Comparison of ENCODE assay signal across 9 mouse cellular contexts in the genomic region with DNA sequence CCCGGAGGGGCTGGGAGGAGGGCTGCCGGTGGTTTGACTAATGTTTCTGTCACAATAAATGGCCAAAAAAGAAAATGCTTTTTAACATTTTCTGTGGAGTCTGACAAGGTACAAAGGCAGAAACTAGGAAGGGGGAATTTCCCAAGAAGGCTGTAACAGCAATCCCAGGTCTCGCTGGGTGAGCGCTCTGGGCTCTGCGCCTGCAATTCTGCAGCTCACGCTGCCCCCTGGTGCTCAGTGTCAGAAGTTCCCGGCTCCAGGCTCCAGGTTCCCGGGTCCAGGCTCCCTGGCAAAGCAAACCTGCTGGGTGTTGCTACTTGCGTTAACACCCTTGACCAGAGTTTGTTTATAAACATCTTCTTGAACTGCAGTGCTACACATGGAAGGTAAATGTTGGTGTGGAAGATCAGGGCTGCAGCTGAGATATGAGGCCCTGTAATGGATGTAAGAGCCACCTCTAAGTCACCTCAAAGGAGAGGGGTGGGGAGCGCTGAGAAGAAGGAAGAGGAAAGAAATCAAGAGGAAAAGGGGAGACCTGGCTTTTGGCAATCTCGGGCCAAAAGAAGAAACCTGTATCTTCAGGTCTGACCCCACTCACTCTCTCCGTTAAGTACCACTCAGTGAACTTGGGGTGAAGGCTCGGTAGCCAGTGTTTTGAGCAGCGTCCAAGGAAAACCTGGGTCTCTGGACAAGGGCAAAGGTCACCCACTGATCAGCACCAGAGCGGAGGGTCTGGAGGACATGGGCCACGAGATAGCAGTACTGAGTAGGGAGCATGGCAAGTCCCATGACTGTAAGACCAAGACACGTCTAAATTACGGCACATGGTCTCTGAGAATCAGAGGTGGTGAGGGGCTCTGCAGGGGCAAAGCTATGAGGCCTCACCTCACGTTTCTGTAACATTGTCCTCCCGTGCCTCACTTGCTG.
DNase-seq lines count a peak whose midpoint lies in the region; ATAC-seq lines count a peak whose summit lies in the region.
"Had no signal": no experiment of that assay in that cellular context is flagged by ENCODE, and none has a peak within 500 bp of the region (broad histone marks: within the 10 kb centered on the region; RNA-seq: fewer than 3 reads in every experiment).

No protein-coding gene starts in this region.

- ATAC-seq in hindbrain, embryonic 15.5 days (ENCODE audit: low FRiP score, low read depth): peak; percentile 84

- no peak overlapping the region for H3K9ac ChIP-seq in hindbrain, embryonic 15.5 days
- H3K9ac ChIP-seq: liver, embryonic 15.5 days had no signal

- no peak overlapping the region for H3K4me3 ChIP-seq in hindbrain, embryonic 15.5 days
- H3K4me3 ChIP-seq: liver, embryonic 15.5 days had no signal

- H3K9me3 ChIP-seq in hindbrain, embryonic 15.5 days: no peaks in the 10 kb centered on the region
- H3K9me3 ChIP-seq: liver, embryonic 15.5 days had no signal

- H3K4me2 ChIP-seq in hindbrain, embryonic 15.5 days: no peak overlapping the region
- H3K4me2 ChIP-seq: liver, embryonic 15.5 days had no signal

- peak; percentile 74 for DNase-seq in adipocyte (ENCODE audit: low spot score)
- peak; percentile 90 to 91 for DNase-seq in cerebellum, postnatal 14 days
- DNase-seq in frontal cortex, postnatal 10 days (ENCODE audit: low spot score in 2 of 2): peak; percentile 34 to 81
- peak; percentile 69 to 90 for DNase-seq in layer of hippocampus, postnatal 25 days (ENCODE audit: extremely low spot score in 1 of 2, low spot score in 1 of 2)
- DNase-seq in lung, postnatal 36 days: peak; percentile 79
- peak; percentile 81 to 83 for DNase-seq in right cerebral cortex, adult 2 months (ENCODE audit: low spot score in 2 of 2)
- peak; percentile 46 for DNase-seq in yolk sac, embryonic 10.5 days (ENCODE audit: low spot score)

- 0 out of 2 replicates have a peak, but pooled peaks cover 6% of the 10 kb centered on the region for H3K27me3 ChIP-seq in hindbrain, embryonic 15.5 days
- H3K27me3 ChIP-seq: liver, embryonic 15.5 days had no signal

- H3K36me3 ChIP-seq in hindbrain, embryonic 15.5 days: no peaks in the 10 kb centered on the region
- H3K36me3 ChIP-seq: liver, embryonic 15.5 days had no signal

- H3K4me1 ChIP-seq in hindbrain, embryonic 15.5 days (replicated peaks): peaks cover 8% of the 10 kb centered on the region
- H3K4me1 ChIP-seq: liver, embryonic 15.5 days had no signal

- 50% methylated on average over 20 of the region's 20 CpGs for WGBS in hindbrain, embryonic 15.5 days

- H3K27ac ChIP-seq in hindbrain, embryonic 15.5 days (replicated peaks): no peak overlapping the region
- H3K27ac ChIP-seq: liver, embryonic 15.5 days had no signal
